Mouse (Mus musculus): Measurements from ENCODE around the gene Phb2. TPM values are rescaled to one million over a fixed set of nuclear protein-coding genes. Genes with fewer than 3 reads are reported as not detected.

The Phb2 gene
- total RNA-seq, 2 experiments from 2014 or later, result 133 to 144 TPM

DNA sequence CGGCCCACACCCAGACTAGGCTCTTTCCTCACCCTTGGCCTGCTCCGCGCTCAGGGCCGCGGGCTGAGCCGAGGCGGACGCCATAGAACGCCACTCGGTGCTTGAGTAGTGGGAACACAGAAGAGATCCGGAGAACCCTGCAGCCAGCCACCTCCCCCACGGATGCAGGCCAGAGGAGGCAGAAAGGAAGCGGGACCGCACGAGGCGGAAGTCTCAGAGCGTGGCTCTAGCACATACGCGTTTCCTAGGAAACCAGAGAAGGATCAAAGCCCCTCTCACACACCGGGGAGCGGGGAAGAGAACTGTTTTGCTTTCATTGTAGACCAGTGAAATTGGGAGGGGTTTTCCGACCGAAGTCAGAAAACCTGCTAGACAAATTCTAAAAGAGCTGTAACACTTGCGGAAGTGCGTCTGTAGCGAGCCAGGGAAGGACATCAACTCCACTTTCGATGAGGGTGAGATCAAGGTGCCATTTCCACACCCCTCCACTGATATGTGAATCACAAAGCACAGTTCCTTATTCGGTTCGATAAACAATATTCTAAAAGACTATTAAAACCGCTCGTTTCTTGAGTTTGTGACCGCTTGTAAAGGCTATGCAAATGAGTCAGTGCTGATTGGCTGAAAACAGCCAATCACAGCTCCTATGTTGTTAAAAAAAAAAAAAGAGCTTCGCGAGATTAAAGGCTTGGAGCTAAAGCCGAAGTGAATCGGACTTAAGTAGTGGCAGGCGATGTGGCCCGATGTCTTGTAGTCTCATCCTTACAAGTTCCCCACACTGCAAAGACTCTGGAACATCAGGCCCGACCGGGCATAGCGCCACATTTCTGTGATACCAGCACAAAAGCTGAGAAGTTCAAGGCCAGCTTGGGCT is 29.0 kb downstream of the Phb2 start, which contains the start of gene Grcc10:
TSS of gene Grcc10 (minus strand) at position 487 of the 874 bp plus-strand sequence.
- intact Hi-C loops (cut with DNase I), result loop anchor here (2.0 to 5.0 kb wide), 2 partner anchors 28 to 39 kb away; partner anchors contain the start of genes Emg1 and Phb2
- DNase-seq (ENCODE audit: low spot score in 2 of 2), result peak; percentile 88 to 95

DNA sequence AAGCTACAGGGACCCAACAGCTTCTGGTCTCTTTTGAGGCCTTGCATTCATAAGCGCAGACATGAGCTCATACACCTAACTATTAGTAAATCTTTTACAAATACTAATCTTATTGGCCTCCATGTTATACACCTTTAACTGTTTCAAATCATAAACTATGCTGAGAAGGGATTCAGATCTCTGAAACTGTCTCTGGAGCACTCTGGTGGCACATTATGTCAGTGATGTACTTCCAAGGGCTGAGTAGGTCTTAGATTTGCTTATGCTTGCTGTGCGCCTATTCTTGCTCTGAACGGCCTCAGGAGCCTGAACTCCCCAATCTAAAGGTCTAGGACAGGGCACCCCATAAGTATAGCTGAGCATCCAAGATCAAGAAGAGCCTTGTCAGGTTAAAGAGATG is 29.7 kb downstream of the Phb2 start:
- DNase-seq (ENCODE audit: low spot score in 2 of 2), result no peak
- intact Hi-C loops (cut with DNase I), result loop anchor here (2.0 to 5.0 kb wide), 2 partner anchors 29 to 40 kb away; partner anchors contain the start of genes Emg1 and Phb2

DNA sequence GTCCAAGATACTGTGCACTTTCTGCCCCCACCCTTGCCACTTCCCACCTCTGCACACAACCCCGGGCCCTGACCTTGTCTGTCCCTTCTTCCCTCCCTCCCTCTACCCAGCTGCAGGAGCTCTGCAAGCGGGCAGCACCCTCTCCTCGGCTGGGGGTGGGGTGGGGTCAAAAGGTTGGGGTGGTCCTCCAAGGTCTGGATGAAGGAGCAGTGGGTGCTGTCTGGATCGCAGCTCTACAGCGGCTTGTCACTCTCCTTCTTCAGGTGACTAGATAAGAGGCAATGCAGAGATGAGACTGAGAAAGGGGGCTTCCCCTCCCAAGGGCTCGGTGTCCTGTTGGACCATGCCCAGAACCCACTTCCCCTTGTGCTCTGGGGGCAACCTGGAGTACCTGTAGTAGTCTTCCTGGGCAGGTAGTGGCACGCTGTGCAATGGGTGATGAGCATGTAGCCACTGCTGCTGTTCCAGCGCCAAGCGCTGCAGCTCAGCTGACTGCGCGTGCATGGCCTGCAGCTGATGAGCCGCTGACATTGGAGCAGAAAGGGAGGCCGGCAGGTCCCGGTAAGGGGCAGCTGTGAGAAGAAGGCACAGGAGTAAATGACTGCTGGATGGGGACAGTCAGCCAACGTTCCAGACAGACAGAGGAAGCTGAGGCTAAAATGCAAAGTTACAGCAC is 30.8 kb downstream of the Phb2 start:
- intact Hi-C loops (cut with DNase I), result loop anchor here (5.0 kb wide), 1 partner anchor 41 kb away; no protein-coding TSS in a partner anchor
- no peak for DNase-seq (ENCODE audit: low spot score in 2 of 2)

DNA sequence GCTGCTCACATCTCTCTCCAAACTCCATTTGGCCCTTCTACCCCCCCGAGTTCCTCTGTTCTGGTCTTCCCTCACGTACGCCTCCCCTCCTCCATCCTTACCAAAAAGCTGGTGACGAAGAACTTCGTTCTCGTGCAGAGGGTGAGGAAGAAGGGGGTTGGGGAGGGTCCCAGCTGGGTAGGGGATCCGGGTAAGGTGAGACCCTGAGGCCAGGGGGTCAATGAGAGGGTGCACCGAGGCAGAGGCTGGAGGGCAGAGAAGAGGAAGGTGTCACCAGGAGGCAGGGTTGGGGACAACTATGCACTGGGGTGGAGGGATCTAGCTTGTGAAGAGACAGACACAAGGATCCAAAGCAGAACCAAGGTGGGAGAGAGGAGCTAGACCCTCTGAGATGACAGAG is 31.5 kb downstream of the Phb2 start:
- no peak for DNase-seq (ENCODE audit: low spot score in 2 of 2)
- intact Hi-C loops (cut with DNase I), result loop anchor here (5.0 kb wide), 1 partner anchor 41 kb away; no protein-coding TSS in a partner anchor

DNA sequence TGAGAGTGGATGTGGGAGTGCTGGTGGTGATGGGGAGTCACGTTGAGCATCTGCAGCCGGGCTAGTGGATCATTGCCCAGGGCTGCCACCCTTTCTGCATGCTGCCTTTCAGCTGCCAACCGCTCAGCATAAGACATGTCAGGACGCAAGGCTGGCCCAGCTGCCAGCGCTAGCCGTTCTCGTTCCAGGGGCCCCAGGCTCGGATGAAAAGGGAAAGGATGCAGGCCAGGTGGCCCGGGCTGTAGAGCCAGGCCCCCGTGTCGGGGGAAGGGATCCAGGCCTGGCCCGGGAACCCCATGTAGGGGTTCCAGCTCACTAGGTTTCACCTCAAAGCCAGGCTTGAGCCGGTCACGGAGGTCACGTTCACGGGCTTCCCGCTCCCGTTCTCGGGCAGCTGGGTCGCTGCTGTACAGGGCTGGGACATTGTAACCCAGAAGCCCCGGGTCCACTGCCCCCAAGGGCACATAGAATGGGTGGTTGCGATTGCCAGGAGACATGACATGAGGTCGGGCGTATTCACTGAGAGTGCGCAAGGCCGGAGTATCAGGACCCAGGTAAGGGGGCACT is 32.7 kb downstream of the Phb2 start:
- peak in 1 of 2 experiments; percentile 22 for DNase-seq (ENCODE audit: low spot score in 2 of 2)
- intact Hi-C loops (cut with DNase I), result loop anchor here (5.0 kb wide), 1 partner anchor 43 kb away; no protein-coding TSS in a partner anchor

DNA sequence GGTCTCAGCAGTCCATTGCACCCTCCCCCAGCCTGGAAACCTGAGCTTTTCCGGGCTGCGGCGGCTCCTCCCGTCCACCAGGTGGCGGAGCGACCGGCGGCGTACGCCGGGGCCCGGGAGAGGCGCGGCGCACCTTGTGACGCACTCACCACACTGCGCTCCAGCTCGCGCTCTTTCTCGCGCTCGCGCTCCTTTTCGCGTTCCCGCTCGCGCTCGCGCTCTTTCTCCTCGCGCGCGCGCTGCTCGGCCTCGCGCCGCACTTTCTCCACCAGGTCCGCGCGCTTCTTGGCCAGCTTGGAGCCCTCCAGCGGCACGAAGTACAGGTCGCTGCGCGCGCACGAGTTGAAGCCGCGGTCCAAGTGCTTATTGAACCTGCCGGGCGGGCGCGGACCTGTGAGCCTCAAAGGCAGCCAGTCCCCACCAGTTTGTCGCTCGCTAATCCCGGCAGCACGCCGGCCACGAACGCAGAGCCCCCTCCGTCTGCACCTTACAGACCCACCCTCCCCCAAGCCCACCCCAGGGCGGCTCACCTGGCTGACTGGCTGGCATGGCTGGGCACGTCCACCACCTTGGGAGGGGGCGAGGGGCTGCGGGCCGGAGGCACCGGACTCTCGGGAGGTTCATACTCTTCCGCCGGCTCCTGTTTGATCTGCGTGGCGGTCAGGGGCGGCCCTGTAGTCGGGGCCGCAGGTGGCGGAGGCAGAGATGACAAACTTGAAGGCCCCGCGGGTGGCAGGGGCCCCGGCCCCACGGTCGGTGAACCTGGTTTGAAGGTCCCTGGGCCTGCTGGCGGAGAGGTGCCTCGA is 33.6 kb downstream of the Phb2 start:
- DNase-seq (ENCODE audit: low spot score in 2 of 2), result peak; percentile 96 to 97
- intact Hi-C loops (cut with DNase I), result no loop called here

DNA sequence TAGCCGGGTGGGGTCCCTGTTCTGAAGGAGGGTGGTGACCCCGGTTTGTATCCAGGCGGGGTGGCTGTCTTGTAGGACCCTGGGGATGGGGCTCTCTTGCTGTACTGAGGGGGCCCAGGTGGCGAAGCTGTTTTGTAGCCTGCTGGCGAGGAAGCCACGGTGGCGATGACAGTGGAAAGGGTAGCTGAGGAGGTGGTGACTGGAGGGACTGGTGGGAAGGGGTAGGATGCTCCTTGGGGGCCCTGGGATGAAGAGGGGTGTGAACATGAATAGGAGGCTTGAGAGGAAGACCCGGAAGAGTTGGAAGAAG is 34.1 kb downstream of the Phb2 start:
- no peak for DNase-seq (ENCODE audit: low spot score in 2 of 2)
- intact Hi-C loops (cut with DNase I), result no loop called here

DNA sequence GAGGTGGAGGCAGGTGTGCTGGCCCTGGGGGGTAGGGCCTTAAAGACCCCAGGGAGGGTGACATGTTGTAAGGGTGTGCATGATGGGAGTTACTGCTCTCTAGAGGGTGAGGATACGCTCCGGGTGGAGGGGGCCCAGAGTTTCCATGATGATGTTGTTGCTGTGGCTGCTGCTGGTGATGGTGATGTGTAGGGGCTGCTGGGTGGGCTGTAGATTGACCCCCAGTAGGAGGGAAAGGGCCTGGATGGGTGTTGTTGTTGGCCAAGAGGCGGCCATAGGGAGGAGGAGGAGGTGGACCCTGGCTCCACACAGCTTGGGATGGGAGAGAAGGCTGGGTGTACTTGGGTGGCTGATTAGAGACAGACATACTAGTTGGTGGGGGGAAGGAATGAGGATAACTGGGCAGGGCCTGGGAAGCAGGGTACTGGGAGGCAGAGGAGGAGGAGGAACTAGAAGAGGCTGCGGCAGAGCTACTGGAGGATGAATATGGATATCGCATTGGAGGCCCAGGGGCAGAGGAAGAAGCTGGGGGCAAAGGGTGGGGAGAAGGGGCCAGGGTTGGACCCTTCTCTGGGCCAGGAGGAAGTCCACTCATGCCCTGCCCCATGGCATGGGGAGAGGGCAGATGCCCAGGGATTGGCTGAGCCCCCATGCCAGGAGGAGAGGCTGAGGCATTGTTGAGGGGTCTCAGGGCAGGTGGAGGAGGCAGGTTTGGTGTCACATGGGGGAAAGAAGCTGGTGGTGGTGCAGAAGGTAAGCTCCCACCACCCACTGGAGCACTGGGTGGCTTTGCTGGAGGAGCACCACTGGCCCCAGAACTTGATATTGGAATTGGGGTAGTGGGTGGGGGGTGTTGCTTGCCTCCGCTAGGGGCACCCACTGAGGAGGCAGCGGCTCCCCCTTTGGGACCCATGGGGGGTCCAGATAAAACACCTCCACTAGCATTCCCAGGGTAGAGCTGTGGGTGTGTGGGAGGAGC is 34.8 kb downstream of the Phb2 start:
- DNase-seq (ENCODE audit: low spot score in 2 of 2), result no peak

DNA sequence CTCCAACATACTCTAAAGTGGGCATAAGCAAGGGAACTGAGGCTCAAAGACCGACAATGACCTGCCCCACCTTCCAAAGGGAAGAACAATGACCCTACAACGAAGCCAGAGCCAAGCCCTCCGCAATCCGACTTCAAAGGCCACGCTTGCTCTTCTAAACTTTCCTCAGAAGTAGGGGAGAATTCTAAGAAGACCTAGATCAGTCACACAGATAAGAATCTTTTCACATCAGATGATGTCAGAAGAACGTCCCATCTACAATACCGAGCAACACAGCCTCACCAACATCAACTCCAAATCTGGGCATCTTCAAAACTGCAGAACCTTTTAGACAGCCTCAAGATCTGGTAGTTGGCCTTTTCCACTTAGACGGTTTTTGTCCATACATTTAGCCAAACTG is 38.3 kb downstream of the Phb2 start:
- intact Hi-C loops (cut with DNase I), result no loop called here
- no peak for DNase-seq (ENCODE audit: low spot score in 2 of 2)

More for the DNA sequence above, 34.8 kb downstream of the Phb2 start:
- intact Hi-C loops (cut with DNase I), result no loop called here

DNA sequence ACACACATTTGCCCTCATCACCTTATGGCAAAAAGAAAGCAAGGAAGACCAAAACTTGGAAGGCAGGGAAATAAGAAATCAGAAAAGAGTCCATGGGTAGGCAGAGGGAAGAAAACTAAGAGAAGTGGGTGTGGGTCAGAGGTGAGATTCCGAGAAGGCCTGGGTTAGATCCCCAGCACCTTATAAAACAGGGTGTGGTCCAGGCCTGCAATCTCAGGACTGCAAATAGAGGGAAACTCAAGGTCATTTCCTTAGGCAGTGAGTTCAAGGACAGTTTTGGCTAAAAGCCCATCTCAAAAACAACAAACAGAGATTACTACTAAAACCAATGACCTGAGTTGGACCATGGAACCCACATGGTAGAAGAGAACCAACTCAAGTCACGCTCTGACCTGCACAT is 41.7 kb downstream of the Phb2 start:
- intact Hi-C loops (cut with DNase I), result no loop called here
- no peak for DNase-seq (ENCODE audit: low spot score in 2 of 2)

DNA sequence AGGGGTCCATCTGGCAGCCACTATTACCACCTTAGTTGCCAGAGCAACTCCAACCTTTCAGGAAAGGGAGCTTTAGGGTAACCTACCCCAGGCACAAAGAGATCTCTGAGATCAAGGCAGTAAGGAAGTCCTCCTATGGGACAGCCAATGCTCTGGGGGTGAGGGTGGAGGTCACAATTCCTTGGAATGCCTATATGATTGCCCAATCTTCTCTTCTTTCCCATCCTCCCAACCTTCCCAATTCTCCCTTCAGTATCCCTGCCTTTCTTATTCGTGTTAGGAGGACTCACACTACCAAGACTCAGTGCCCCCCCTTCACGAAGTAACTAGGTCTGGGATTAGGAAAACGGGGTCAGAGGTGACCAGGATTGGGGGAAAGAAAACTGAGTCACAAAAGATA is 43.2 kb downstream of the Phb2 start:
- no peak for DNase-seq (ENCODE audit: low spot score in 2 of 2)
- intact Hi-C loops (cut with DNase I), result no loop called here

DNA sequence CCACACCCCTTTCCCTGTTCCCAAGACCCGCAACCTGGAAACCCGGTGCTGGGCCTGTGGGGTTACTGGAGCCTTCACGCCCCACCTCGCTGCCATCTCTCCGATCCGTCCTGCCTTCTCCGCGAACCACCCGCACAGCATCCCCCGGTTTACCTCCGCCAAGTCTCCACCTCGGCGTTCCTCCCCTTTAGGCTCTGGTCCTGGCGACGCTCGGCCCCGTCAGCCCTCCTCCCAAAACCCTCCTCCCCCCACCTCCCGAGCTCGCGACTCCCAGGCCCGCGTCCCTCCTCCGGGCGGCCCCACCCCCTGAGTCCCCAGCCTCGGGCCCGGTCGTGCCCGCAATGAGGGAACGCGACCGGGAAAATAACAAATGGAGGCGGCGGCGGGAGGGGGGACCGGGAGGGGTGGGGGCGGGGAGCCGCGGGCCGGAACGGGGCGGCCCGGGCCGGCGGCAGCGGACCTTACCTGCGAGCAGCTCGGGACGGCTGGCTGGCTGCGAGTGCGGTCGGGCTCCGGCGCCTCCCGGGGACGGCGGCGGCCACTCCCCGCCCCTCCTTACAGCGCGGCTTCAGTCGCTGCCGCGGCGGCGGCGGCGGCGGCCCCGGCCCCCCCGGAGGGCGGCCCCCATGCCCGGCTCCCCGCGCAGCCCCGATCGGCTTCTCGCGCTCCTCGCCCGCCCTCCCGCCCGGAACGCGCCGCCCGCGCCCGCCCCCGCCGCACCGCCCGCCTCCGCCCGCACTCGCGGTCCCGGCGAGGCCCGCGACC is 43.9 kb downstream of the Phb2 start, which contains the start of the genes Gm45234 and Atn1:
TSS of gene Gm45234 (minus strand) at position 191 of the 765 bp plus-strand sequence.
TSS of gene Atn1 (minus strand) at position 694 of the 765 bp plus-strand sequence.
- intact Hi-C loops (cut with DNase I), result no loop called here
- DNase-seq (ENCODE audit: low spot score in 2 of 2), result peak in 1 of 2 experiments; percentile 52

DNA sequence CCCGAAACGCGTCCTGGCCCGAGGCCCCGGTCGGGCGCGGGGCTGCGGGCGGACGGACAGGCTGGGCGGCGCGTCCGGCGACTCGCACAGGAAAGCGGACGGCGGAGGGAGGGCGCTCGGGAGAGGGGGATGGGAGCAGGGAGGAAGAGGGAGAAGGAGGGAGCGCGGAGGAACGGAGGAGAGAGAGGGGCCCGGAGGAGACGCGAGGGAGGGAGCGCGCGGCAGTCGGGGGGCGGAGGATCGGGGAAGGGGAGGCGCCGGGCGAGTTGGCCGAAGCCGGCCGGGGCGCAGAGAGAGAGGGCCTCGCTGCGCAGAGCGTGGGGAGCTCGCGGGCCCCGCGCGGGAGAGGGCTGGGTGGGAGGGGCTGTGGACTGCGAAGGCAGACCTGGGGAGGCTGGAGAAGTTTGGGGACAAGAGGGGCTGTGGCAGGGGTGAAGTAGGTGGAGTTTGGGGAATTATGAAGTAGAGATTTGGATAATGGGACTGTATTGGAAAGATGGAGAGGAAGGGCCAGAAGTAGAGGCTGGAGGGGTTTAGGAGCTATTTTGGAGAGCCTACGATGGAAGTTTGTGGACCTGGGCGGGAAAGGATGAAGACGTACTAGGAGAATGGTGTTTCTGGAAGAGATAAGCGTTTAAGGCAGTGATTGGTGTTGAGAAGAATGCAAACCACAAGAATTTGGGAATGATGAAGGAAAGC is 44.7 kb downstream of the Phb2 start:
- intact Hi-C loops (cut with DNase I), result no loop called here
- DNase-seq (ENCODE audit: low spot score in 2 of 2), result peak; percentile 72 to 82

DNA sequence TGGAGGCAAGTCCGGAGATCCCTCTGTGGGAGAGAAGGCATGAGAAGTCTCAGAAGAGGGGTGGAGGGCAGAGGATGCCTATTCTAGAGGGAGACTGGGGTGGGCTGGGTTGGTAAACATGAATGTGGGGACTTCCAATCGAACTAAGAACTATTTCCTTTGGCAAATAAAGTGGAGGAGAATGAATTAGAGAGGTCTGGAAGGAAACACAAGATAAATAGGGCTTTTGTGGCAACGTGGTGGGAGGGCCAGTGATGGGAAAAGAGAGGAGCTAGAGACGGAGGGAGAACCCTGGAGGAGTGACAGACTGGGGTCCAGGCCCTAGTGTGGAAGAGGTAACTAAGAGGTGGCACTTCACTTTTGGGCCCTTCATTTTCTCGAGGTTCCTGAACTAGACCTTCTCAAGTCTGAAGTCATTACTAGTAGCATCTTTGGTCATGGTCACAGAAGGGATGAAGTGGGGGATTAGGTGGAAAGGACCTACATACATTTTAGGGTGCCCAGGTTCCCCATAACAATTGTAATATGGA is 45.3 kb downstream of the Phb2 start:
- no peak for DNase-seq (ENCODE audit: low spot score in 2 of 2)
- intact Hi-C loops (cut with DNase I), result no loop called here

DNA sequence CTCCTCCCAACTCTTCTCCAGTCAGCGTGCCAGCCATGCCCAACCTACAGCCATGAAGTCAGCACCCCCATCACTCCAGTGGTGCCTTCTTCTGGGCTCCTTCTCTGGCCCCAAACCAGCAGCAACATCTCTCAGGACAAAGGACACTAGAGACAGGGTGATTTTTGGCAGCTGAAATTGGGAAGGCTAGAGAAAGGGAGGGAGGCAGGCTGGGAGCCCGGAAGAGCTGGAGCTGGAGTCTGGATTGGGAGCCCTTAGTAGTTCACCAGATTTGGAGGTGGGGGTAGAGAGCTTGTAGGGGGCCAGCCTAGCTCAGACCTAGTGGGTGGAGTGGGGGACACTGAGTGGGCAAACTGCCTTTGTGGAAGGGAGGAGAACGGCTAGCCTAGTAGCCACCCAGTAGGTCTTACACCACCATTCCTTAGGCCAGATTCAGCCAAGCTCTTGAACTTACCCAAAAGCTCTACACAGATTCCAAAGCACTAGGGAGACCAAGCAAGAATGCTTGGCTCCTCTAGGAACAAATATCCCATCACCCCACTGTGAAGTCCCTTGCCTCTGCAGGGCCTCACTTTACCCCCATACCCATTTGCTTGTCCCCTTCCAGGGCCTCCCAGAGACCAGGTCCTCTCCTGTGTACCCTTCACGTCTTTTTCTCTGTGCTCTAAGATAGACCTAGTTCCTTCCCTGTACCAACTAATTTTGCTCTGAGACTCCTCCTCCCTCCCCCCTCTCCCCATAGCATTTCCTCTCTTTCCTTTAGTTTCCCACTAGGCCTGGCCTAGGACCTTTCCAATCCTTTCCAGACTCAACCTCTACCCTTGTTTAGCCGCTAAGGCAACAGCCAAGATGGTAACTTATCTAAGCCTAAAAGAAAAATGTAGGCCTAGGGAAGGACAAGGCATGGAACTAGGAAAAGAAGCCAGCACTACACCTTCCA is 46.0 kb downstream of the Phb2 start:
- intact Hi-C loops (cut with DNase I), result no loop called here

More for the DNA sequence above, 46.0 kb downstream of the Phb2 start:
- DNase-seq (ENCODE audit: low spot score in 2 of 2), result peak; percentile 61 to 68

Measured in left cerebral cortex, postnatal 14 days (tissue).